Mouse (Mus musculus) olfactory bulb, adult 2 months (tissue): ENCODE results near the gene Hoxb6. TPM values are rescaled to one million over a fixed set of nuclear protein-coding genes. Genes with fewer than 3 reads are reported as not detected.

Experiments
- H3K27ac ChIP-seq: fragments of 200-500 bp; 2 replicates; pipeline ENCODE4 v1.5.1; 2012; ENCODE audit warnings: low read depth, low read length; ENCODE audit not compliant: insufficient read depth
- H3K4me1 ChIP-seq: fragments of 200-500 bp; 2 replicates; pipeline ENCODE4 v1.6.1; 2012; ENCODE audit warnings: low read length; ENCODE audit not compliant: control insufficient read depth, insufficient read depth
- H3K4me3 ChIP-seq: fragments of 200-500 bp; 2 replicates; pipeline ENCODE4 v1.5.1; 2012; ENCODE audit warnings: mild to moderate bottlenecking, low read depth, low read length, moderate library complexity; ENCODE audit not compliant: insufficient read depth
- CTCF ChIP-seq: fragments of 200-500 bp; IDR thresholded peaks from 2 replicates; pipeline ENCODE4 v1.5.1; 2012; ENCODE audit warnings: low read depth, mild to moderate bottlenecking, low read length, moderate library complexity; ENCODE audit not compliant: insufficient read depth
- POLR2A ChIP-seq: fragments of 200-500 bp; IDR thresholded peaks from 2 replicates; pipeline ENCODE4 v1.6.1; 2012; ENCODE audit warnings: mild to moderate bottlenecking, low read depth, low read length, moderate library complexity; ENCODE audit not compliant: insufficient read depth
- WGBS: fragments of 180-500 bp; shearing (Covaris S2); methylation state at CpG from one replicate; pipeline ENCODE4 v1.1.7; 2018; 5-methylcytosine and 5-hydroxymethylcytosine counted together
- polyA plus RNA-seq: library from polyadenylated mRNA; stranded (reverse); fragments of >200 nt; gene quantifications from 2 replicates; pipeline ENCODE4 v1.2.4, GENCODE M21; 2012; ENCODE audit warnings: low replicate concordance; ENCODE audit not compliant: missing spikeins, insufficient read depth, insufficient read length

Hoxb6 gene
- polyA plus RNA-seq, 1 experiment, result not detected

DNA sequence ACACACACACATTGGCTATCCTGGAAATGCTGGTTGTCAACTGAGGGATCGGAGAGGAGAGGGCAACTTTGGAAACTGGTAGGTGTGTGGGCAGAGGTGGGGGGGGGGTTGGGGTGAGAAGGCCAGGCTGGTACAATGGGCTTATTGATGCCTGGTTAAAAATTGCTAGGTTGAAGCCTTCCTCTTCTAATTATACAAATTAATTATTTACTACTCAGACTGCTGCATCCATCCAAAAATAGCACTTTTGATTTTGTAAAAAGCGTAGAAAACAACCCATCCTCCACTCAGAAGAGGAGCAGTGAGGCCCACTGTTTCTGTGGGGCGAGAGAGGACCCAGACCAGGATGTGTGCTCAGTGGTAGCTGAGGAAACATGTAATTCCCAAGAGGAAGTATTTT lies 42.7 kb downstream of the Hoxb6 start:
- WGBS, result 26% methylated on average over 3 of the region's 3 CpGs
- no peak for TF ChIP-seq CTCF
- no peak overlapping the region for H3K27ac ChIP-seq
- H3K4me1 ChIP-seq, result no peaks in the 10 kb centered on the region; the same call in 1 of the 2 replicates
- no peak overlapping the region for H3K4me3 ChIP-seq

DNA sequence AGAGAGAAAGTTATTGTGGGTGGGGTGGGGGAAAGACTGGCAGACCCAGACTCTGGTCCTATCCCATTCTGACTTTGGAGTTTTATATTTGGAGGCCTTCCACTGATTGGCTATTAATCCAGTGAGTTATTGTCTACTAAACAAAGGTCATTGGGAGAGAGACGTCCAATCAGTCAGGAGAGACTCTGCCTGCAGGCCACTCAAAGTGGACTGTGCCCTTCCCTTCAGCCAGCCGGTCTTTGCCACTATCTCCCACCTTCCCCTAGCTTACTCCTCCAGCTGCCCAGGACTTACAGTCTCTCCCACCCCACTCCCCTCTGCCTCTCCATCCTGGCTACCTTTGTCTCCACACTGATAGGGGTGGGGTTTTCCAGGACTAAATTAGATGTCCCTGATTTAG lies 44.3 kb downstream of the Hoxb6 start:
- H3K4me3 ChIP-seq, result no peak overlapping the region
- TF ChIP-seq POLR2A, result no peak
- no peak for TF ChIP-seq CTCF
- H3K4me1 ChIP-seq, result no peaks in the 10 kb centered on the region; the same call in 1 of the 2 replicates
- no peak overlapping the region for H3K27ac ChIP-seq
- WGBS, result 8% methylated on average over 2 of the region's 2 CpGs

DNA sequence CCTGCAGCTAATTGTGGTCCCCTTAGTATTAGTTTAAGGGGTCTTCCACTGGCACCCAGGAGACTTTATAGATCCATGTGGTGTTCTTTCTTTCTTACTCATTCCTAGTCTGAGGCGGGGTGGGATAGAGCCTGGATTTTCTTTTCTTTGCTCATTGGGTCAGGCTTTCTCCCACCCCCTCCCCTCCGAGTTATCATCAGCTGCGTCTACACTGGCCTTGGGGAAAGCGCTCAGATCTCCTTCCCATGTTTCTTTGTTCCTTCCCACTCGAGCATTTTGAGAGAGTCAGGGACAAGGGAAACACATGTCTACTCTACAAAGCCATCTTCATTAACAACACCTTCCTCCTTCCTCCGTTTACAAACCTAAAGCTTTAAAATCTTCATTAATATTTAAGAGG lies 44.8 kb downstream of the Hoxb6 start:
- 3% methylated on average over 6 of the region's 6 CpGs for WGBS
- H3K27ac ChIP-seq, result no peak overlapping the region
- TF ChIP-seq POLR2A, result no peak
- TF ChIP-seq CTCF, result no peak
- no peaks in the 10 kb centered on the region; the same call in 1 of the 2 replicates for H3K4me1 ChIP-seq
- H3K4me3 ChIP-seq, result no peak overlapping the region

DNA sequence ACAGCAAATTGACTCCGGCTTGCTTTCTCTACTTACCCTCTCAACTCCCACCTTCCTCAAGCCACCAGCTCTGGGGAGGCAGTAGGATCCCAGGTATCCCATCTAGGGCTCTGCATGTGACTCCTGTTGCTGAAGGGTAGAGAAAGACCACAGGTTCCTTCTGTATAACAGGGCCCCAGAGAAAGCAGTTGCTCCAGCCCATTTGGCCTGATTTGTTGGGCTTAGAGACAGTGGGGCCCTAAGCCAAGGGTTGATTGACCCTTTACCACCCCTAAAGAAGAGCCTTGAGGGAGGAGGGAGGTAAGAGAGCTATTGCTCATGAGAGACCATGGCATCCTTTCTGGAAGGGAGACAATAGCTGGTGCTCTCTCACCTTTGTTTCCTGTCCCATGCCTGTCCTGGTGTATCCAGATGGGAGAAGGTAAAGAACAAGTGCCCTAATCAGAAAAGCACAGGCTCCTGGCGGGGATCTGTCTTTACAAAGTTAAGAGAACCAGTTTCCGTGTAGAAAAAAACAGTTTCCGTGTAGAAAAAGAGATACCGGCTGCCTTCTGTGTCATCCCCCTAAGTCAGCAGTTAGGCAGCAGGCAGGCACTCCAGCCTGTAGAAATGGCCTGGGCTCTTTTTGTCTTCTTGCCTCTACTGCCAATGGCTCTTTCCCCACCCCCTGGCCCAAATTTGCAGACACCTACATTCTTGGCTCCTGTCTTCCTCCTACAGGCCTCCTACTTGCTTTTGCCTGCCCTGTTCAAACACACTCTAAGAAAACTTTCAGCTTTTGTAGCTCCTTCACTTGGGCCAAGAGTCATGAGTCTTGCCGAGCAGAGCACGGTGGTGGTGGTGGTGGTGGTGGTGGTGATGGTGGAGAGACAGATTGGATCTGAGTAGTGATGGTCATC lies 46.9 kb downstream of the Hoxb6 start:
- WGBS, result 13% methylated on average over 7 of the region's 7 CpGs
- Histone ChIP-seq H3K27ac (no peak overlapping the region), H3K4me3 (no peak overlapping the region), H3K4me1 (no peaks in the 10 kb centered on the region)
- TF ChIP-seq POLR2A, result no peak
- no peak for TF ChIP-seq CTCF

DNA sequence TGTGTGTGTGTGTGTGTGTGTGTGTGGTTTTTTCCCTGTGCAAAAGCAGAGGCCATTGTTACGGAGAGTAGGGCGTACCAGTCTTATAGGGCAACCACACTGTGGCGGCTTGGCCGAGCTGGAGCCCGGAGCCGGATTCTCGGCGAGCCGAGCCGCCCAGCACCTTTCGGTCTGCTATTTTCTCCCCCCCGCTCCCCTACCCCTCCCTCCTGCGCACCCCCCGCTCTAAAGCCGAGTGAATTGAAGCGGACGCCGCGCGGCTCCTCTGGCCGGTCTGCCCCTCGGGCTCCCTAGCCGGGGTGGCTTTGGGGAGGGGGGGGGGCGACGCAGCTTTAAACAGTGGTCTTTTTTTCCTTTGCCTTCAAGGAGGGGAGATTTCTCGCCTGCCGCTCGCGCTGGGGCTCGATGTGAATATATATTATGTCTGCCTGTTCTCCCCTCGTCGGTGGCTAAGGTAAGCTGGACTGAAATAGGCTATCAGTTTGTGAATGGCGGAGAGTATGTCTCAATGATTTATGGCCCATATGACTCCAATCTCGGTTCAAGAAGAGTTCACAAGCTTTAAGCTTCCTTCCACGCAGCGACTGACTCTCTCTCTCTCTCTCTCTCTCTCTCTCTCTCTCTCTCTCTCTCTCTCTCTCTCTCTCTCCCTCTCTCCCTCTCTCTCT lies 48.6 kb downstream of the Hoxb6 start:
- Histone ChIP-seq H3K4me1 (peaks cover 3% of the 10 kb centered on the region; the same call in 1 of the 2 replicates), H3K4me3 (no peak overlapping the region), H3K27ac (no peak overlapping the region)
- TF ChIP-seq CTCF (no peak), POLR2A (no peak)
- WGBS, result 1% methylated on average over 36 of the region's 36 CpGs

DNA sequence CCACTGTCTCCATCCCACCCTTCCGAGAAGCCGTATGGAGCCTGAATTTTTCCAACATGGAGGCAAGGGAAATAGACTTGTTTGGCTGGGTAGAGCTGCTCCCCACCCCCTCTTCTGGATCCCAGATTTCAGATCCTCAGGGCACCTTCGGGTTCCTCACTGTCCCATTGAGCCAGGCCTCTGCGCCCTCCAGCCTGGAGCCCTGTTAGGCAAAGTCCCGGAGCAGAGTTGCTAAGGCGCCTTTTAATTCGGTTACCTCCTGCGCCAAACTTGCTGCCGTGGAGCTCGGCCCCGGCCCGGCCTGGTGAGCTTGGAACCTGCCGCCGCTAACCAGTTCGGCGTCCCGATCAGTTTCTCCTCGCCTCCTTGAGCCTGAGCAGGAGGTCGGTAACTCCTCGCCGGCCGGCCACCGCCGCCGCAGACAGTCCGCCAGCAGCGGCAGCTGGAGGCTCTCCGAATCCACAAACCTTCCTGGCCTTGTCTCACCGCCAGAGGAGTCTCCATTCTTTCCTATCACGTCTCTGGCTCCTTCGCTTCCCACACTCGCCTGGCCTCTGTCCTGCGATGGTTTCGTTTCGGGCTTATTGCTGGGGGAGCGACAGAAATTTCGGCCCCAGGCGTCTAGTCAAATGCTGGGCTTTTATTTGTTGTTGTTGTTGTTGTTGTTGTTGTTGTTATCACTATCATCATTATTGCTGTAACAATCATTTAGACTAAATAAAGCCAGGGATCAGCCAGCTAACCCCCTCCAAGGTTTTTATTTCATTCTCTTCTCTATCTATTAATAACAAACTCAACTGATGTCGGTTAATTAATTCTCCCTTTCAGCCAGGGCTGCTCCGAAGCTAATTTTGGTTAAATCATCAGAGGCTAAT lies 49.7 kb downstream of the Hoxb6 start:
- 2% methylated on average over 40 of the region's 40 CpGs for WGBS
- no peak overlapping the region for H3K27ac ChIP-seq
- no peak overlapping the region for H3K4me3 ChIP-seq
- H3K4me1 ChIP-seq, result peaks cover 3% of the 10 kb centered on the region; the same call in 1 of the 2 replicates
- TF ChIP-seq POLR2A, result no peak
- TF ChIP-seq CTCF, result no peak

DNA sequence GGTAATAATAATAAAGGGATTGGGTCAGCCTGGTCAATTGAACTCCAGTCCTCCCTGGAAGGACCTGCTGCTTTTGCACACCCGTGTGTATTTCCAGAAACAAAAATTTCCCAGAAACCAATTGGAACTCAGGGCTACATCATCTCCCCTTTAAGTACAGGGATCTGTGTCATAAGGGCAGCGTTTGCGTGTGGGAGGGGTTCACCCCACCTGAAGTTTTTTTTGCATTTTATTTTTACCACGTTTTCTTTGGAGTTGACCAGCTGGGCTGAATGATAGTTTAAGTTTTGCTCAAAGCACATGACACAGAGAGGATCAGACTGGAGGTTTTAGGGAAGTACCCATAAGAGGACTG lies 50.3 kb downstream of the Hoxb6 start:
- Histone ChIP-seq H3K4me3 (no peak overlapping the region), H3K4me1 (peaks cover 3% of the 10 kb centered on the region; the same call in 1 of the 2 replicates), H3K27ac (no peak overlapping the region)
- TF ChIP-seq CTCF (no peak), POLR2A (no peak)
- WGBS, result 2% methylated on average over 4 of the region's 4 CpGs

DNA sequence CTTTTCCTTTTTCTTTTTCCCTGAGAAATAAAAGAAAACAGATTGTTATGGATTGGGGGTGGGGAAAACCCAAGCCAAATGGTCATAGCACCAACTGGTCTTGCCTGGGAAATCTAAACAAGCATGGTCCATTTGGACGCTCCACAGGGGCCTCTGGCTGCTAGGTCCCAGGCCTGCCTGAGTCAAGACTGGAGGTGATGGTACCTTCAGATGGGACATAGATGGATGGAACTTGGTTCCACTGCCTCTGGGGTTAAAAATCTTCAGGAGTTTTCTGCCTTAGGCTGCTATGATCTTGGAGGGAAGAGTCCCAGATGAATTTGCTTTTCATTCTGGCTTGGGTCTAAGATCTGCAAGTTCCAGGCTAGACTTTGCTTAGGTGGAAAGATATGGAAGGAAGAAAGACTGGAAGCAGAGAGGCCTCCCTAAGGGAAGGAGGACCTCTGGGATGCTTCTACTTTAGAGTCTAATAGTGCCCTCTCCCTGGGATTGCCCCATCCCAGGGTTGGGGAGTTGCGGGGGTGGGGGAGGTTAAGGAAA lies 51.0 kb downstream of the Hoxb6 start:
- 7% methylated on average over 2 of the region's 2 CpGs for WGBS
- TF ChIP-seq POLR2A (no peak), CTCF (no peak)
- Histone ChIP-seq H3K27ac (no peak overlapping the region), H3K4me3 (no peak overlapping the region), H3K4me1 (peaks cover 3% of the 10 kb centered on the region; the same call in 1 of the 2 replicates)
